Mouse (Mus musculus): ENCODE results near the gene Nkx2-5.

The Nkx2-5 gene

GRCm38 (mm10) chr17:26849746-26850357 is 5.0 kb upstream of the Nkx2-5 start:
- DNase-seq: no peak

GRCm38 (mm10) chr17:26849106-26849745 is 4.4 kb upstream of the Nkx2-5 start:
- DNase-seq: no peak

DNA sequence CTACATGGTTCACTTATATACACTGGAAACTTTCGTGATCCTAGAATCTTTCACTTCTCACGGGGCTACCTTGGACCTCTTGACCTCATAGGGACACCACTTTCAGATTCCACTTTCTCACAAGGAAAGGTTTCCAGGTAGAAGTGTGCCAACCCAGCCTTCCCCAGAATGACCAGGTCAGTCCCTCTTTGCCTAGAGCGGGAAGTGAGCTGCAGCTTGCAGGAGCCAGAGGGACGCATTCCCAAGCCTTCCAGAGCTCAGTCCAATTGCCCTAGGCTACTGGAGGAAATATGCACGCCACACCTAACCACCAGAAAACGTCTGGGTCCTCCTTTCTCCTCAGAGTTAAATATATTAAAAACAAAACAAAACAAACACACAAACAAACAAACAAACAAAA is 3.4 kb upstream of the Nkx2-5 start:
- no peak for DNase-seq

DNA sequence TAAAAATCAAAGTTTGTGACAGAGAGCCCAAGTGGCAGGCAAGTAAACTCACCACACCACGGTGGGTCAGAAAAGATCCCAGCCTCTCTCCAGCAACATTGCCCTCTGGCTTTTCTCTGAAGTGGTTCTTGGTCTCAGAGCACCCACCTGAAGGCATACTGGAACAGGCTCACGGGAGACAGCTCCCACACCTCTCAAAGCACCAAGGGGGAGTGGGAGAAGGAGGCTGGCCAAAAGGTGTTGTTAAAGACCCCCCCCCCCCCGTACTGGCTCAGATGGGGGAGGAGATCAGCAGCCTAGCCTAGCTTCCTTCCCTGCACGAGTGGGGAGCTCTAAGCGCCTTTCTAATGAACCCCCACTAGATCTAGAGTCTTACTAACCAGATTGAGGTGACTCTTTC is 3.0 kb upstream of the Nkx2-5 start:
- DNase-seq: no peak

DNA sequence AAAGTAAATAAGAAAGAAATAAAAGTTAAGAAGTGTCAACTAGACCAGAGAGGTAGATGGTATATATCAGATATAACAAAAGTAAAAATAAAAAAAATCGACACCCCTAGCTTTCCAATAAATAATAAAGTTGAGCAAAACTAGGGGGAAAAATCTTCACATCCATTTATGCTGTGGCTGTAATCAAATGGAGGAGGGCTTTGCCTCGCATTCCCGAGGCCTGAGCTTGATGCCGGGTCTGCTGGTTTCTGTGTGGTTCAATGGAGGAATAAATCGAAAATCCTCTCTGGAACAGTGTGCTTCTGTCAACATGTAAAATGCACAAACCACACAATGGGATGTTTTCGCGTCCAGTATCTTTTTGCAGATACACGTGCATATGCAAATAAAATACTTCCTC is 1.6 kb upstream of the Nkx2-5 start:
- DNase-seq: no peak

DNA sequence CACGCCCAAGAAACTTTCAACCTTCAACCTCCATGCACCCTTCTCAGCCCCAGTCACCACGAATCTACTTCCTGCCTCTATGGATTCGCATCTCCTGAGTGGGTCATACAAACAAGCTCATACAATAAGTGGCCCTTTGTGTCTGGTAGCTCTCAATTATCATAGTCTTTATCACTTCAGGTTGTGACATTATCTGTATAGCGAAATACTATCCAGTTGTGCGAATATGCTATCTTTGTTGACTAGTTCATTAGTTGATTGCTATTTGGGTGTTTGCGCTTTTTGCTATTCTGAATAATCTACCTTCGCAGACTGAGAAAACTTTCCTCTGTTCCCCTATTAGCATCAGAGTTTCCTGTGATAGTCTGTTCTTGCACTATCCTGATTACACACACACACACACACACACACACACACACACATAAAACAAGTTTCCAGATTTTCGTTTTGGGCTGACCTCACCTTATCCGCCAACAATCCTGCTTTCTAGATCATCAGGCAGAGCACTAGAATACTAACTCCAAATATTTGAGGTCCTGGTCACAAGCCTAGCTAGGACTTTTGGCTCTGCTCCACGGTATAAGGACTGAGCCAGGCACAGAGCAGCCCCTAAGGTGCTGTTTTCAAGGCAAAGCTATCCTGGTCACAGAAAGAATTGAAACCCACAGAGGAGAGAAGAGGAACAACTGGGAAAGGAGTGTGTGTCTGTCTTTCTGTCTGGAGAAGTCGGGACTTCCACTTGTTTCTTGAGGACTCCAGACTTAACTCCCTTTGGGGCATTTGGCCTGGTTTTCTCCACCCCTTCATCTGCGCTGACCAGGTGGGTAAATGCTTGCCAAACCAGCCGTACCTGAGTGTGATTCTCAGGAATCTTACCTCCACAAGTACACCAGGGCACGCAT is 591 bp upstream of the Nkx2-5 start:
- no peak for DNase-seq

DNA sequence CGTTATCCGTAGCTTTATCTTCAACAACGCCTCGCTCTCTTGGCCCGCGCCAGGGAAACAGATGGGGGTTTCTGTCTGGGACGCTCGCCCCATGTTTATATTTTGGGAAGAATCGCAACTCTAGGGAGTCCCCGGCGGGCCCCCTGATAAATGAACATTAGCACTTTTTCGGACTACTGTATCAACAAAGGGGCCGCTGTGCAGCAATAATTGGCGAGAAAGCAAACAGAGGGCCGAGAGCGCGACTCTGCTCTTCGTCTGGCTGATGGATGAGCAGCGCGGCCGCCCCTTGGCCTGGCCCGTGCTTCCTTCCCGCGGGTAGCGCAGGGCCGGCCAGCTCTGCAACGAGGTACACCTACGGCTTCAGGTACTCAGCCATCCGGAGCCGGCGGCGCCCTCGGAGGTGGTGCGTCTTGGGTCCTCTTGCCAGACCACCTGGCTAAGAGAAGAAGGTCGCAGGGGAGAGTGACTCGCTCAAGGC is 398 bp downstream of the Nkx2-5 start:
- no peak for DNase-seq

- no peak for DNase-seq
Measured at GRCm38 (mm10) chr17:26843696-26844236, 1.0 kb downstream of the Nkx2-5 start.

- DNase-seq: no peak
Measured at GRCm38 (mm10) chr17:26843229-26843567, 1.6 kb downstream of the Nkx2-5 start.

GRCm38 (mm10) chr17:26842431-26843228 is 2.2 kb downstream of the Nkx2-5 start:
- DNase-seq: no peak

DNA sequence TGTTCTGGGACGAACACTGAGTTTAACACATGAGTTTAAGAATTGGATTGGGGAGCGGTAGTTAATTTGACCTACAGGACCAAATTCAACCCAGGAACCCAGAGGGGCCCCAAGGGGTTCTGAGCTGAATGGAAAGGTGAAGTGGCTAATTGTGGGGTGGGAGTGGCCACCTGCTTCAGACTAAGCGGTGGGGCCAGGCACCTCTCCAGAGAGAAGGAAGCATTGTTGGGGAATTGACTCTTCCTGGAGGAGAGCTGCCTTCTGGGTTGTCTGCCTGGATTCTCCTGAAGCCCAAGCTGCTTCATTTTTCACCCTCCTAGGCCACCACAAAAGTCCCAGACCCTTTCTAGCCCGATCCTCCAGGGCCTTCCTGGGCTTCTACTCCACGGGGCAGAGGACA is 2.8 kb downstream of the Nkx2-5 start:
- DNase-seq: no peak

GRCm38 (mm10) chr17:26840922-26841731 is 3.7 kb downstream of the Nkx2-5 start:
- DNase-seq: no peak

- no peak for DNase-seq
Measured at GRCm38 (mm10) chr17:26840439-26840780, 4.4 kb downstream of the Nkx2-5 start.

- DNase-seq: no peak
Measured at GRCm38 (mm10) chr17:26839718-26840438, 4.9 kb downstream of the Nkx2-5 start.

- DNase-seq: no peak
Measured at GRCm38 (mm10) chr17:26838911-26839717, 5.7 kb downstream of the Nkx2-5 start.

DNA sequence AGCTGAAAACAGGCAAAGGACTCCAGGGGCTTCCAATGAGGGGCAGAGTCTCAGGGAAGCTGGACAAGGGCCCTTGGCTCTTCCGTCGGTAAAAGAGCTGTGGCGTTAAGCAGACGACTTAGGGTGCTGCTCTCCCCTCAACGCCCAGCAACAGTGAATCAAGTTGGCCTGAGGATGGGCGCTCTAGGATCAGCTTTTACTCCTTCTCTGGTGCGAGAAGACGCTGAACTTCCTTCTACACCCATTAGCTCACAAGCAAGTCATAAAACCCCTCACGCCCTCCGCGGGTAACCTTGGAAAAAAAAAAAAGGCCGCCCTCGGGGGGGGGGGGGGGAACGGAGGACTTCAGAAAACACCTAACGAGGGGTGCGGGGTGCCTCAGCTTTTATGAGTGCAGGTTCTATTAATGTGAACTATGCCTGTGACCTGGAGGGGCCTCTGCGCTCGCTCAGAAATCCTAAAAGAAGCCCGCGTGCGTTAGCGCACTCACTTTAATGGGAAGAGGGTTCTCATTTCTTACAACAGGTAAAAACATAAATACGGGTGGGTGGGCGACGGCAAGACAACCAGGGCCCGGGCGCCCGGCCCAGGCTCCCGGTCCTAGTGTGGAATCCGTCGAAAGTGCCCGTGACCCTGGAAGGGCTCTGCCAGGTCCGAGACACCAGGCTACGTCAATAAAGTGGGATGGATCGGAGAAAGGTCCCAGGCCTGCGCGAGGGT is 6.5 kb downstream of the Nkx2-5 start:
- DNase-seq: no peak

DNA sequence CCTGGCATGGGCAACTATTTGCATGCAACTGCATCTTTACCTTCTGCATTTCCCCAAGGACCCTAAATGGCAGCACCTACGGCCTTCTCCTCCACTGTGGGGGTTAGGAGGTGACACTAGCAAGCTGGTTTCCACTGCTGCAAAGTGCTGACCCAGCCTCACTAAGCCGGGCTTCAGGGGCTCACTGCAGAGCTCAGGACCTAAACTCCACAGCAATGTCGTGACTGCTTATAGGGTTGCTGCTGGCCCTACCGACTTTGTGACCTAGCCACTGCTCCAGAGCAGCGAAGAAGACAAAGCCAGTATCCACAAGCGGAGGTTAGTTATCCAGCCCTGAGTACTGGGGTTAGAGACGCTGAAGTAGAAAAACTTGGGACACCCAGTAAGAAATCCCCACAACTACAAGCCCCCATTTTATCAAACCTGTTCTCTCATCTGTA is 7.2 kb downstream of the Nkx2-5 start:
- no peak for DNase-seq

DNA sequence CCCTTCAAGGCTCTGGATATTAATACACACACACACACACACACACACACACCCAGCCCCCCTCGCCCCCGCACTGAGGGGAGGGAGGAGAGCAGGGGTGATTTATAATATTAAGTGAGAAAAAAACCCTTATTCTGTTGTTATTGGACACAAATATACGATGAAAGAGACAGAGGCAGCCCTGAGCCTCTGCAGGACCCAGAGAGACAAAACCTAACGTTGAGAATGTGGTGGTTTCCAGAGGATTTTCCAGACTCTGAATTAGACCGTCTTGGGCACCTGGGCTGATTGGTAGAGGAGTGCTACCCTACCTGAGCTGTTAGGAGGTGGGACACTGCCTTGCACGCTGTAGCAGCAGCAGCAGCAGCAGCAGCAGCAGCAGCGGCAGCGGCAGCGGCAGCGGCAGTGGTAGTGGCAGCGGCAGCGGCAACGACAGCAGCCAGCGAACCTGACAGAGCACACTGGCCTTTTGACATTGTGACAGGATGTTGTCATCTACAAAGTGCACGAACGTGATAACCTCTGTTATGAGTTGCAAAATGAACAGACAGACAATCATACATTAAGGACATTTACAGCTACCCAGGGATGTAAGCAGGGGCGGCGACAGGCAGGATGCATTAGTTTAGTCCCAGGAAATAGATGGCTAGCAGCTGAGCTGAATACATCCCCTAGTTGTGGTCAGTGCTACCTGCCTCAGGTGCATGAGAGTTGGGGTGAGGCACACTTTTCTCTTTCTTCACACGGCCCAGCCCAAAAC is 7.8 kb downstream of the Nkx2-5 start:
- no peak for DNase-seq

DNA sequence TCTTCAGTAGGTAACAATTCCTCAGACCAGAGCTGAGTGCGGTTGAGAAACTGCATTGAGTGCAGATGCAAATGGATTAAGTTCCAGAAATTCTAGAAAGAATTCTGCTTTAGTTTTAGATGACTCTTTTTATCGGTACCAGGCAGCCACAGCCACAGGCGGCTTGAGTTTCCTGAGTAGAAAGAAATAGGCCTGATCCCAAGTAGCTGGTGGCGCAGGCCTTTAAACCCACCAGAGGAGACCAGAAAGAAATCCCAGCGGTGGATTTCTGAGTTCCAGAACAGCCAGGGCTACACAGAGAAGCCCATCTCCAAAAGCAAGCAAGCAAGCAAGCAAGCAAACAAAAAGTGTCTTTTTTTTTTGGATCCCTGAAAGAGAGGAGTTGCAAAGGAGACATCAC is 8.4 kb downstream of the Nkx2-5 start:
- no peak for DNase-seq
